Mouse (Mus musculus) myocyte (in vitro differentiated cells): ENCODE measurements around the gene Epha4. TPM values are rescaled to one million over a fixed set of nuclear protein-coding genes. Genes with fewer than 3 reads are reported as not detected.

Source experiments
- H3K27me3 ChIP-seq: one replicate; pipeline ENCODE4 v1.6.1; 2011; ENCODE audit not compliant: control insufficient read depth, insufficient read depth, insufficient read length
- H3K36me3 ChIP-seq: one replicate; pipeline ENCODE4 v1.6.1; 2011; ENCODE audit not compliant: control insufficient read depth, insufficient read depth
- H3K4me2 ChIP-seq: one replicate; pipeline ENCODE4 v1.6.1; 2011; ENCODE audit warnings: low read depth, control low read depth
- H3K4me3 ChIP-seq: one replicate; pipeline ENCODE4 v1.5.1; 2011; ENCODE audit warnings: mild to moderate bottlenecking, control low read depth, moderate library complexity
- H3K79me2 ChIP-seq: one replicate; pipeline ENCODE4 v1.6.1; 2011; ENCODE audit not compliant: control insufficient read depth, insufficient read depth
- H3ac ChIP-seq: one replicate; pipeline ENCODE4 v1.6.1; 2011; ENCODE audit not compliant: control insufficient read depth, insufficient read length
- CEBPB ChIP-seq: IDR thresholded peaks from 2 replicates; pipeline ENCODE4 v1.6.1; 2011; ENCODE audit warnings: mild to moderate bottlenecking, moderate library complexity; ENCODE audit not compliant: poor library complexity, insufficient read depth, severe bottlenecking
- E2F4 ChIP-seq: IDR thresholded peaks from one replicate; pipeline ENCODE4 v1.6.1; 2011; ENCODE audit warnings: mild to moderate bottlenecking, control low read depth, moderate library complexity; ENCODE audit not compliant: insufficient read depth
- POLR2A ChIP-seq: IDR thresholded peaks from one replicate; pipeline ENCODE4 v1.6.1; 2011; ENCODE audit warnings: low read depth, mild to moderate bottlenecking, control low read depth, moderate library complexity; ENCODE audit not compliant: insufficient read length
- SRF ChIP-seq: IDR thresholded peaks from one replicate; pipeline ENCODE4 v1.6.1; 2011; ENCODE audit warnings: low read depth; ENCODE audit not compliant: control insufficient read depth, insufficient read length
- TCF12 ChIP-seq: IDR thresholded peaks from one replicate; pipeline ENCODE4 v1.6.1; 2011; ENCODE audit warnings: mild to moderate bottlenecking, control low read depth; ENCODE audit not compliant: poor library complexity, insufficient read depth, severe bottlenecking
- polyA plus RNA-seq: library from polyadenylated mRNA; unstranded; fragments of >200 nt; fragmentation: generic; extraction: Trizol; gene quantifications from one replicate; pipeline ENCODE4 v1.2.1, GENCODE M21; 2012; ENCODE audit warnings: missing spikeins

Gene Epha4
- polyA plus RNA-seq, 1 experiment = 0.29 TPM

DNA sequence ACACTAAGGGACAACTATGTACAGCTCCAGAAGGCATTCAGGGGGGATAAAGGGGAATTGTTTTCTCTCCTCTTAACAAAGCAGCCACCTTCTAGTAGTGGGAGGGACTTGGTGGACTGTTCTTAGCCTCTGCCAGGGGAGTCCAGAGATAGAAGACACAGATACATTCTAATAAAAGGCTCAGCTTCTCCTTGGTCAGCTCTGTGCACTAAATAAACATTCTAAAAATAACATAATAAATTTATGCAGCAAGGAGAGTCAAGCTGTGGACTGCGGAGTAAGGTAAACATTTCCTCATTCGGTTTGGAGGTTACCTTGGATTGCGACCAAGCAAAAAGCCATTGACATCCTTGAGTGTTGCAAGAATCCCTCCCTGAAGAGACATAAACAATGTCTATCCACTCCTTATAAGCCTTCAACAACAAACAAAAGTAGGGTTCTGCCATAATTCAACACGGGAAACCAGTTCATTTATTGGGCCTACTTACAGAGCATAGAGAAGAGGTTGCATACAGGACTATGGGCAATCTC lies 196.2 kb downstream of the Epha4 start:
- Histone ChIP-seq H3K4me2 (no peak overlapping the region), H3K79me2 (no peaks in the 10 kb centered on the region), H3K4me3 (no peak overlapping the region), H3ac (no peak overlapping the region), H3K36me3 (no peaks in the 10 kb centered on the region), H3K27me3 (no peaks in the 10 kb centered on the region)
- TF ChIP-seq SRF (no peak), POLR2A (no peak), CEBPB (no peak), E2F4 (no peak), TCF12 (no peak)
